In genomic region chr17:86976387-86976786, GRCm38 (mm10) we compare ENCODE assay signal across 36 mouse cellular contexts. TPM values are rescaled to one million over a fixed set of nuclear protein-coding genes. Genes with fewer than 3 reads are reported as not detected.
DNase-seq lines count a peak whose midpoint lies in the region; ATAC-seq and TF ChIP-seq lines count a peak whose summit lies in the region.
"Had no signal": no experiment of that assay in that cellular context is flagged by ENCODE, and none has a peak within 500 bp of the region (broad histone marks: within the 10 kb centered on the region; RNA-seq: fewer than 3 reads in every experiment).

No protein-coding gene starts in this region.

- H3K79me2 ChIP-seq in CH12.LX (replicated peaks; ENCODE audit: control insufficient read depth, extremely low read depth, insufficient read depth, poor library complexity, severe bottlenecking) = no peaks in the 10 kb centered on the region; the same call in 1 of the 2 replicates

- no peak for DNase-seq in heart, adult 9 months (ENCODE audit: low spot score in 2 of 2)
- peak; percentile 8 for DNase-seq in CD4-positive helper T cell, adult 2 months (ENCODE audit: low read depth, low spot score)
- DNase-seq in CH12.LX (ENCODE audit: extremely low read depth) (no peak), ZHBTc4 (ENCODE audit: low read depth, low spot score) (peak; percentile 29)
- DNase-seq in kidney, postnatal 14 days = no peak
- no peak for DNase-seq in cerebellum, adult 18-20 months
- DNase-seq in embryo, embryonic 11 days = no peak
- DNase-seq: adrenal gland, postnatal 14 days; cerebellum, postnatal 10 days; forebrain, postnatal 0 days; heart, postnatal 14 days; kidney, adult 9 months; kidney, postnatal 25 days; liver, postnatal 0 days; lung, postnatal 10 days; right cerebral cortex, postnatal 14 days; spleen, adult 18-20 months had no signal

- no peak overlapping the region for H3K4me3 ChIP-seq in heart, embryonic 13.5 days
- H3K4me3 ChIP-seq in CH12.LX (replicated peaks in 1 of 3; ENCODE audit: low read depth in 2 of 3, low read length in 2 of 3, poor library complexity in 1 of 3) = no peak overlapping the region
- H3K4me3 ChIP-seq: forebrain, embryonic 10.5 days; heart, embryonic 12.5 days; hindbrain, embryonic 13.5 days; intestine, embryonic 15.5 days; layer of hippocampus, adult 2 months had no signal

- TF ChIP-seq RAD21 in CH12.LX (IDR thresholded peaks at IDR 0.05; ENCODE audit: low read depth, low read length) = no peak

- H3K4me2 ChIP-seq in heart, embryonic 13.5 days = no peak overlapping the region
- H3K4me2 ChIP-seq in CH12.LX (ENCODE audit: insufficient read depth, low read depth, poor library complexity, severe bottlenecking) = no peak overlapping the region
- H3K4me2 ChIP-seq: heart, embryonic 12.5 days; hindbrain, embryonic 13.5 days; intestine, embryonic 15.5 days; midbrain, embryonic 11.5 days had no signal

- ATAC-seq in heart, embryonic 13.5 days (ENCODE audit: extremely low read depth, insufficient number of reproducible peaks, low FRiP score, low TSS enrichment) = no peak
- ATAC-seq: forebrain, postnatal 0 days; intestine, embryonic 15.5 days; liver, postnatal 0 days; Patski had no signal

- peak overlapping the region; percentile 44; the same call in 1 of the 2 replicates for H3K9ac ChIP-seq in heart, embryonic 13.5 days
- no peak overlapping the region for H3K9ac ChIP-seq in CH12.LX (ENCODE audit: insufficient read depth, low read depth)
- H3K9ac ChIP-seq: forebrain, postnatal 0 days; heart, embryonic 12.5 days; hindbrain, embryonic 13.5 days; intestine, embryonic 15.5 days; liver, postnatal 0 days had no signal

- H3K4me1 ChIP-seq in heart, embryonic 13.5 days = peaks cover 12% of the 10 kb centered on the region
- peaks cover 8 to 48% of the 10 kb centered on the region in 2 experiments for H3K4me1 ChIP-seq in CH12.LX (ENCODE audit: control insufficient read depth in 1 of 2, insufficient read depth in 2 of 2)
- H3K4me1 ChIP-seq: forebrain, embryonic 10.5 days; hindbrain, embryonic 13.5 days; intestine, embryonic 15.5 days had no signal

- H3K9me3 ChIP-seq in heart, embryonic 13.5 days = no peaks in the 10 kb centered on the region
- no peaks in the 10 kb centered on the region for H3K9me3 ChIP-seq in CH12.LX (replicated peaks; ENCODE audit: low read length)
- H3K9me3 ChIP-seq: forebrain, embryonic 10.5 days; heart, embryonic 12.5 days; hindbrain, embryonic 13.5 days; intestine, embryonic 15.5 days had no signal

- dilution Hi-C loops in CH12.LX (cut with MboI; ENCODE audit: extremely low pct_ligation_motif_present, extremely low pct_unique_long_range_greater_than_20kb, low sequenced_read_pairs) = no loop called here

- no peak overlapping the region for H3K27ac ChIP-seq in heart, embryonic 13.5 days (replicated peaks)
- 0 out of 2 replicates have a peak overlapping the region, but pooled peaks have one; percentile 15 for H3K27ac ChIP-seq in CH12.LX (ENCODE audit: insufficient read depth, low read depth)
- H3K27ac ChIP-seq: forebrain, embryonic 10.5 days; hindbrain, embryonic 13.5 days; intestine, embryonic 15.5 days had no signal

- no peak for TF ChIP-seq CTCF in CH12.LX (conservative IDR thresholded peaks at IDR 0.05 in 1 of 2, IDR thresholded peaks at IDR 0.05 in 1 of 2; ENCODE audit: low read depth in 2 of 2, low read length in 2 of 2)

- 65% methylated on average over 10 of the region's 10 CpGs for WGBS in heart, embryonic 13.5 days

- TF ChIP-seq EP300 in CH12.LX (IDR thresholded peaks at IDR 0.05; ENCODE audit: low read length) = no peak

- no peak for TF ChIP-seq POLR2A in CH12.LX (IDR thresholded peaks at IDR 0.05; ENCODE audit: low read depth, low read length)

- H3K27me3 ChIP-seq in heart, embryonic 13.5 days (replicated peaks) = no peaks in the 10 kb centered on the region
- no peaks in the 10 kb centered on the region for H3K27me3 ChIP-seq in CH12.LX (replicated peaks)
- H3K27me3 ChIP-seq: heart, embryonic 12.5 days; hindbrain, embryonic 13.5 days; intestine, embryonic 15.5 days; Patski had no signal

- in situ Hi-C loops in CH12.LX (cut with MboI; ENCODE audit: low pct_ligation_motif_present, low pct_unique_long_range_greater_than_20kb, low sequenced_read_pairs) = loop anchor here (5.0 kb wide), 1 partner anchor 46 kb away; no protein-coding TSS in a partner anchor

- H3K36me3 ChIP-seq in heart, embryonic 13.5 days = peaks cover 90% of the 10 kb centered on the region
- H3K36me3 ChIP-seq in CH12.LX (replicated peaks in 1 of 2; ENCODE audit: control insufficient read depth in 1 of 2, insufficient read depth in 1 of 2, low read length in 1 of 2) = peaks cover 48 to 87% of the 10 kb centered on the region in 2 experiments
- H3K36me3 ChIP-seq: G1E had no signal

TF ChIP-seq in CH12.LX, 34 proteins besides CTCF, POLR2A, EP300 and RAD21:
- TF ChIP-seq MAX (IDR thresholded peaks at IDR 0.05; ENCODE audit: low read length) (no peak), MXI1 (IDR thresholded peaks at IDR 0.05; ENCODE audit: low read depth, low read length) (no peak), ELF1 (IDR thresholded peaks at IDR 0.05; ENCODE audit: low read depth, low read length) (no peak), ZC3H11A (IDR thresholded peaks at IDR 0.05; ENCODE audit: low read depth, low read length) (no peak), GABPA (IDR thresholded peaks at IDR 0.05; ENCODE audit: insufficient replicate concordance, low read depth, low read length) (no peak), MEF2A (IDR thresholded peaks at IDR 0.05; ENCODE audit: borderline replicate concordance, low read depth, low read length) (no peak), JUN (IDR thresholded peaks at IDR 0.05; ENCODE audit: insufficient read depth, low read depth, low read length) (no peak)

RNA-seq across cellular contexts. Expression of gene Rhoq, which starts 13.5 kb away (rescaled TPM):
- polyA plus RNA-seq in heart, embryonic 13.5 days (2015; fragmentation: Nextera tagmentation; extraction: Ambion mirVana) = 18.4 and 18.5 TPM in 2 replicates
- total RNA-seq in CH12.LX (2012; rRNA removed) (10.7 and 18.8 TPM in 2 replicates), CH12.LX (2014; rRNA removed) (23.2 and 23.9 TPM in 2 replicates)
- 22.5 and 24.4 TPM in 2 replicates for polyA plus RNA-seq in CH12.LX (2012; ENCODE audit: insufficient read length, low read depth)

RNA-seq across cellular contexts. Expression of gene Atp6v1e2, which starts 28.7 kb away (rescaled TPM):
- polyA plus RNA-seq in heart, embryonic 13.5 days (2015; fragmentation: Nextera tagmentation; extraction: Ambion mirVana) = not detected in 2 replicates
- total RNA-seq in CH12.LX (2012; rRNA removed) = not detected in 2 replicates
- total RNA-seq in CH12.LX (2014; rRNA removed) = not detected in 2 replicates
- polyA plus RNA-seq in CH12.LX (2012; ENCODE audit: insufficient read length, low read depth) = not detected in 2 replicates
- total RNA-seq: adrenal gland, postnatal 14 days; forebrain, postnatal 0 days; G1E; gastrocnemius, postnatal 4 days; heart, postnatal 14 days; layer of hippocampus, adult 2 months; liver, adult 2 months; midbrain, postnatal 0 days; neutrophil, adult 5-6 weeks had no signal
- polyA plus RNA-seq: brain, embryonic 14.5 days; cortical plate, adult 2 months; embryonic facial prominence, embryonic 11.5 days; forebrain, embryonic 10.5 days; G1E; heart, embryonic 12.5 days; hindbrain, embryonic 13.5 days; intestine, embryonic 15.5 days; limb, embryonic 11.5 days; liver, adult 2 months; liver, postnatal 0 days; midbrain, postnatal 0 days; Patski; urinary bladder, adult 2 months had no signal

RNA-seq across cellular contexts. Expression of gene Pigf, which starts 48.8 kb away (rescaled TPM):
- 17.5 and 19.2 TPM in 2 replicates for polyA plus RNA-seq in heart, embryonic 13.5 days (2015; fragmentation: Nextera tagmentation; extraction: Ambion mirVana)
- total RNA-seq in CH12.LX (2012; rRNA removed) (33.6 and 38.3 TPM in 2 replicates), CH12.LX (2014; rRNA removed) (70.8 and 73.0 TPM in 2 replicates)
- 34.4 and 37.6 TPM in 2 replicates for polyA plus RNA-seq in CH12.LX (2012; ENCODE audit: insufficient read length, low read depth)

RNA-seq across cellular contexts. Expression of gene Cript, which starts 49.0 kb away (rescaled TPM):
- 105 and 119 TPM in 2 replicates for polyA plus RNA-seq in heart, embryonic 13.5 days (2015; fragmentation: Nextera tagmentation; extraction: Ambion mirVana)
- total RNA-seq in CH12.LX (2012; rRNA removed) = 18.4 and 20.4 TPM in 2 replicates
- total RNA-seq in CH12.LX (2014; rRNA removed) = 43.1 and 47.7 TPM in 2 replicates
- 31.4 and 34.8 TPM in 2 replicates for polyA plus RNA-seq in CH12.LX (2012; ENCODE audit: insufficient read length, low read depth)

RNA-seq across cellular contexts. Expression of gene Tmem247, which starts 59.2 kb away (rescaled TPM):
- not detected in 2 replicates for polyA plus RNA-seq in heart, embryonic 13.5 days (2015; fragmentation: Nextera tagmentation; extraction: Ambion mirVana)
- total RNA-seq in CH12.LX (2012; rRNA removed) = not detected in 2 replicates
- not detected in 2 replicates for total RNA-seq in CH12.LX (2014; rRNA removed)
- polyA plus RNA-seq in CH12.LX (2012; ENCODE audit: insufficient read length, low read depth) = not detected in 2 replicates
- total RNA-seq: adrenal gland, postnatal 14 days; forebrain, postnatal 0 days; G1E; gastrocnemius, postnatal 4 days; heart, postnatal 14 days; layer of hippocampus, adult 2 months; layer of hippocampus, postnatal 25 days; liver, adult 2 months; midbrain, postnatal 0 days; neutrophil, adult 5-6 weeks had no signal
- polyA plus RNA-seq: brain, embryonic 14.5 days; cortical plate, adult 2 months; embryonic facial prominence, embryonic 11.5 days; forebrain, embryonic 10.5 days; forebrain, postnatal 0 days; G1E; heart, embryonic 12.5 days; hindbrain, embryonic 13.5 days; intestine, embryonic 15.5 days; limb, embryonic 11.5 days; liver, adult 2 months; liver, postnatal 0 days; midbrain, embryonic 11.5 days; midbrain, postnatal 0 days; Patski; urinary bladder, adult 2 months had no signal

Comparison
In these comparisons a context has a peak if more than half of its experiments do, and no peak if none do; other contexts are left out.
1. DNase-seq: peak in CD4-positive helper T cell, adult 2 months (single experiment) and ZHBTc4 (single experiment); none in heart, adult 9 months (0 of 2), CH12.LX (single experiment), kidney, postnatal 14 days (single experiment), cerebellum, adult 18-20 months (0 of 2) and embryo, embryonic 11 days (single experiment).